Mouse (Mus musculus) B cell, adult 2 months (primary cell): Measurements from ENCODE around the gene Abca5.
A peak's percentile ranks its signal among the peaks of the same experiment; 100 is the strongest.
"Not testable (repeated sequence)": the region's sequence is repeated elsewhere in the genome, so short reads cannot be mapped to it uniquely, and the experiment has no call there.

Source experiments
- DNase-seq, 2 experiments: peaks; one replicate each; pipeline ENCODE4 v3.0.0; 2022

The Abca5 gene

GRCm38 (mm10) chr11:110337289-110338245 lies at the start of gene Abca5:
TSS of gene Abca5 (minus strand) at chr11:110337716.
- DNase-seq = peak; percentile 91 to 93

GRCm38 (mm10) chr11:110385487-110385886 lies 48.0 kb upstream of the Abca5 start:
- DNase-seq = no peak

- DNase-seq = peak; percentile 24 to 27
Observed at GRCm38 (mm10) chr11:110380310-110380668, 42.8 kb upstream of the Abca5 start.

GRCm38 (mm10) chr11:110379661-110380309 lies 42.3 kb upstream of the Abca5 start:
- peak; percentile 30 to 41 for DNase-seq

GRCm38 (mm10) chr11:110374036-110374435 lies 36.5 kb upstream of the Abca5 start:
- no peak for DNase-seq

GRCm38 (mm10) chr11:110372266-110372954 lies 34.9 kb upstream of the Abca5 start:
- peak; percentile 60 to 64 for DNase-seq

GRCm38 (mm10) chr11:110371827-110372226 lies 34.3 kb upstream of the Abca5 start:
- DNase-seq = peak; percentile 15 to 21

GRCm38 (mm10) chr11:110369312-110370019 lies 31.9 kb upstream of the Abca5 start:
- peak; percentile 17 to 21 for DNase-seq

- DNase-seq = no peak
Observed at GRCm38 (mm10) chr11:110367638-110368037, 30.1 kb upstream of the Abca5 start.

GRCm38 (mm10) chr11:110366902-110367301 lies 29.4 kb upstream of the Abca5 start:
- DNase-seq = peak; percentile 26 to 31

GRCm38 (mm10) chr11:110365016-110365415 lies 27.5 kb upstream of the Abca5 start:
- peak; percentile 85 to 88 for DNase-seq

- DNase-seq = peak in 1 of 2 experiments; percentile 17
Observed at GRCm38 (mm10) chr11:110357756-110358551, 20.4 kb upstream of the Abca5 start.

- DNase-seq = not testable (repeated sequence)
Observed at GRCm38 (mm10) chr11:110355131-110355530, 17.6 kb upstream of the Abca5 start.

- DNase-seq = no peak
Observed at GRCm38 (mm10) chr11:110354261-110354660, 16.7 kb upstream of the Abca5 start.

GRCm38 (mm10) chr11:110348170-110348569 lies 10.7 kb upstream of the Abca5 start:
- no peak for DNase-seq

GRCm38 (mm10) chr11:110347768-110348167 lies 10.3 kb upstream of the Abca5 start:
- no peak for DNase-seq

GRCm38 (mm10) chr11:110336814-110337288 lies 665 bp downstream of the Abca5 start:
- DNase-seq = peak in 1 of 2 experiments; percentile 24

GRCm38 (mm10) chr11:110330093-110330492 lies 7.4 kb downstream of the Abca5 start:
- no peak for DNase-seq

- DNase-seq = no peak
Observed at GRCm38 (mm10) chr11:110322266-110322665, 15.2 kb downstream of the Abca5 start.

GRCm38 (mm10) chr11:110306475-110307168 lies 30.9 kb downstream of the Abca5 start:
- DNase-seq = no peak

GRCm38 (mm10) chr11:110303411-110303810 lies 34.1 kb downstream of the Abca5 start:
- no peak for DNase-seq
